8 mouse cellular contexts compared by ENCODE assay signal in the genomic region with DNA sequence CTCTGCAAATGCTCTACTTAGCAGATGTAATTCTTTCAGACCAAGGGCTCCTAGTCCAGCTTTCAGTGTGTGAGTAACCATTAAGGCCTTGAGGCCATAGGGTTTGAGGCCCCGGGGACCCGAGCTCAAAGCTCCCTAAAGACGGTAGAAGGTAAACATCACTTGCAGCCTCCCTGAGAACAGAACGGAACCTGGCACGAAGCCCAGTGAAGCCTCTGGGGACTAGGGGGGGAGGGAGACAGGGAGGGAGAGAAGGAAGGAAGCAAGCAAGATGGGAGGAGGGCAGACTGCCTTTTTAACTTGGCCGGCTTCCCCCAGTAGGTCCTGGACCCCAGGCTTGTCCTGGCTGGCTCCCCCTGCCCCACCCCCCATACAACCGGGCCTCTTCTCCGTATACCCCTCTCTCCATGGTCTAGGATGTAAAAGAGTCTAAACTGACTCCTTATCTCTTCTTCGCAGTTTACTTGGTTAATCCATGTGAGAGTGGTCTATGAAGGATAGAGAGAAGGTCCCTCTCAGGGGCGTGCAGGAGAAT. TPM values are rescaled to one million over a fixed set of nuclear protein-coding genes. Genes with fewer than 3 reads are reported as not detected.
DNase-seq lines count a peak whose midpoint lies in the region; ATAC-seq lines count a peak whose summit lies in the region.

No protein-coding gene starts in this region.

- peak; percentile 47 for ATAC-seq in common myeloid progenitor, adult 5-6 weeks (replicated peaks; ENCODE audit: low read depth, poor library complexity, severe bottlenecking)
- peak; percentile 57 for ATAC-seq in intestine, embryonic 16.5 days
- peak; percentile 40; the same call in 1 of the 2 replicates for ATAC-seq in limb, embryonic 12.5 days (ENCODE audit: insufficient number of reproducible peaks, insufficient read depth, low FRiP score, low TSS enrichment, low read depth)
- ATAC-seq in midbrain, embryonic 15.5 days (replicated peaks) = peak; percentile 60

- H3K27ac ChIP-seq in intestine, embryonic 16.5 days (ENCODE audit: low read length) = peak overlapping the region; percentile 95
- H3K27ac ChIP-seq in limb, embryonic 12.5 days = peak overlapping the region; percentile 90
- H3K27ac ChIP-seq in midbrain, embryonic 15.5 days = peak overlapping the region; percentile 89

- H3K4me2 ChIP-seq in intestine, embryonic 16.5 days (ENCODE audit: low read depth, low read length) = peak overlapping the region; percentile 65
- H3K4me2 ChIP-seq in limb, embryonic 12.5 days = peak overlapping the region; percentile 83
- H3K4me2 ChIP-seq in midbrain, embryonic 15.5 days = peak overlapping the region; percentile 92

- peaks cover 16% of the 10 kb centered on the region for H3K4me1 ChIP-seq in intestine, embryonic 16.5 days (ENCODE audit: control insufficient read depth, insufficient read depth, low read length)
- peaks cover 13% of the 10 kb centered on the region for H3K4me1 ChIP-seq in limb, embryonic 12.5 days (replicated peaks)
- H3K4me1 ChIP-seq in midbrain, embryonic 15.5 days = peaks cover 20% of the 10 kb centered on the region

- peak overlapping the region; percentile 87 for H3K9ac ChIP-seq in intestine, embryonic 16.5 days (ENCODE audit: low read depth, low read length)
- peak overlapping the region; percentile 75 for H3K9ac ChIP-seq in limb, embryonic 12.5 days (replicated peaks)
- H3K9ac ChIP-seq in midbrain, embryonic 15.5 days = peak overlapping the region; percentile 79

- intact Hi-C loops in gastrocnemius, postnatal 36 days (cut with DNase I) = no loop called here

- H3K36me3 ChIP-seq in intestine, embryonic 16.5 days (ENCODE audit: control insufficient read depth, insufficient read depth, low read length) = peaks cover 6% of the 10 kb centered on the region
- peaks cover 36% of the 10 kb centered on the region for H3K36me3 ChIP-seq in limb, embryonic 12.5 days
- peaks cover 3% of the 10 kb centered on the region; the same call in 1 of the 2 replicates for H3K36me3 ChIP-seq in midbrain, embryonic 15.5 days (replicated peaks)

- DNase-seq in layer of hippocampus, adult 11-12 months (ENCODE audit: low spot score) = peak; percentile 73
- no peak for DNase-seq in layer of hippocampus, adult 9-10 months (ENCODE audit: low spot score)
- peak; percentile 82 to 83 for DNase-seq in gastrocnemius, postnatal 36 days
- peak; percentile 83 to 91 for DNase-seq in spleen, postnatal 10 days (ENCODE audit: low spot score in 2 of 2)

- WGBS in intestine, embryonic 16.5 days = 3% methylated on average over 10 of the region's 10 CpGs
- 6% methylated on average over 10 of the region's 10 CpGs for WGBS in limb, embryonic 12.5 days
- WGBS in midbrain, embryonic 15.5 days = 4% methylated on average over 10 of the region's 10 CpGs

- no peaks in the 10 kb centered on the region for H3K9me3 ChIP-seq in intestine, embryonic 16.5 days (ENCODE audit: control insufficient read depth, low read length)
- no peaks in the 10 kb centered on the region for H3K9me3 ChIP-seq in limb, embryonic 12.5 days
- H3K9me3 ChIP-seq in midbrain, embryonic 15.5 days = no peaks in the 10 kb centered on the region

- no peaks in the 10 kb centered on the region for H3K27me3 ChIP-seq in intestine, embryonic 16.5 days (replicated peaks; ENCODE audit: control insufficient read depth, insufficient read depth, low read length)
- H3K27me3 ChIP-seq in limb, embryonic 12.5 days = no peaks in the 10 kb centered on the region
- no peaks in the 10 kb centered on the region for H3K27me3 ChIP-seq in midbrain, embryonic 15.5 days (replicated peaks)

- peak overlapping the region; percentile 74 for H3K4me3 ChIP-seq in intestine, embryonic 16.5 days (ENCODE audit: low read length)
- H3K4me3 ChIP-seq in limb, embryonic 12.5 days (replicated peaks) = peak overlapping the region; percentile 67
- H3K4me3 ChIP-seq in midbrain, embryonic 15.5 days = peak overlapping the region; percentile 52

RNA-seq across cellular contexts. Expression of a gene that starts 0.8 kb away (rescaled TPM):
- 47.8 and 51.1 TPM in 2 replicates for total RNA-seq in common myeloid progenitor, adult 5-6 weeks (2017)
- total RNA-seq in gastrocnemius, postnatal 36 days (2021) = 1 to 10 TPM; 4.2 to 4.5 TPM
- 46.2 and 51.8 TPM in 2 replicates for polyA plus RNA-seq in intestine, embryonic 16.5 days (2015; fragmentation: Nextera tagmentation; extraction: Ambion mirVana)
- 33.2 and 35.4 TPM in 2 replicates for polyA plus RNA-seq in limb, embryonic 12.5 days (2016; fragmentation: Nextera tagmentation; extraction: Ambion mirVana)
- polyA plus RNA-seq in midbrain, embryonic 15.5 days (2015; fragmentation: Nextera tagmentation; extraction: Ambion mirVana) = 25.4 and 28.0 TPM in 2 replicates

RNA-seq across cellular contexts. Expression of a gene that starts 16.1 kb away (rescaled TPM):
- not detected in 2 replicates for total RNA-seq in common myeloid progenitor, adult 5-6 weeks (2017)
- not detected for total RNA-seq in gastrocnemius, postnatal 36 days (2021)
- not detected in 2 replicates for polyA plus RNA-seq in intestine, embryonic 16.5 days (2015; fragmentation: Nextera tagmentation; extraction: Ambion mirVana)
- polyA plus RNA-seq in limb, embryonic 12.5 days (2016; fragmentation: Nextera tagmentation; extraction: Ambion mirVana) = not detected in 2 replicates
- polyA plus RNA-seq in midbrain, embryonic 15.5 days (2015; fragmentation: Nextera tagmentation; extraction: Ambion mirVana) = 0.15 and 0.17 TPM in 2 replicates

RNA-seq across cellular contexts. Expression of a gene that starts 19.0 kb away (rescaled TPM):
- 41.6 and 79.5 TPM in 2 replicates for total RNA-seq in common myeloid progenitor, adult 5-6 weeks (2017)
- 100 to 1,000 TPM; 102 to 123 TPM for total RNA-seq in gastrocnemius, postnatal 36 days (2021)
- polyA plus RNA-seq in intestine, embryonic 16.5 days (2015; fragmentation: Nextera tagmentation; extraction: Ambion mirVana) = 102 and 104 TPM in 2 replicates
- polyA plus RNA-seq in limb, embryonic 12.5 days (2016; fragmentation: Nextera tagmentation; extraction: Ambion mirVana) = 65.5 and 69.7 TPM in 2 replicates
- polyA plus RNA-seq in midbrain, embryonic 15.5 days (2015; fragmentation: Nextera tagmentation; extraction: Ambion mirVana) = 129 and 135 TPM in 2 replicates

RNA-seq across cellular contexts. Expression of a gene that starts 19.4 kb away (rescaled TPM):
- total RNA-seq in common myeloid progenitor, adult 5-6 weeks (2017) = not detected in 2 replicates
- total RNA-seq in gastrocnemius, postnatal 36 days (2021) = not detected
- 2.0 and 2.2 TPM in 2 replicates for polyA plus RNA-seq in intestine, embryonic 16.5 days (2015; fragmentation: Nextera tagmentation; extraction: Ambion mirVana)
- 1.1 TPM in 1 of 2 replicates, not detected in the other for polyA plus RNA-seq in limb, embryonic 12.5 days (2016; fragmentation: Nextera tagmentation; extraction: Ambion mirVana)
- polyA plus RNA-seq in midbrain, embryonic 15.5 days (2015; fragmentation: Nextera tagmentation; extraction: Ambion mirVana) = 1.4 TPM in 1 of 2 replicates, not detected in the other

RNA-seq across cellular contexts. Expression of a gene that starts 30.6 kb away (rescaled TPM):
- total RNA-seq in common myeloid progenitor, adult 5-6 weeks (2017) = not detected in 2 replicates
- not detected for total RNA-seq in gastrocnemius, postnatal 36 days (2021)
- 0.61 TPM in 2 replicates for polyA plus RNA-seq in intestine, embryonic 16.5 days (2015; fragmentation: Nextera tagmentation; extraction: Ambion mirVana)
- 0.32 and 0.35 TPM in 2 replicates for polyA plus RNA-seq in limb, embryonic 12.5 days (2016; fragmentation: Nextera tagmentation; extraction: Ambion mirVana)
- polyA plus RNA-seq in midbrain, embryonic 15.5 days (2015; fragmentation: Nextera tagmentation; extraction: Ambion mirVana) = 1.9 and 2.1 TPM in 2 replicates
